Mouse (Mus musculus) natural killer cell, adult 2 months (primary cell): ENCODE measurements around the gene Arrb1.

Source experiments
- DNase-seq, 2 experiments: peaks; one replicate each; pipeline ENCODE4 v3.0.0; 2022; ENCODE audit warnings: low spot score in 2 of 2

The Arrb1 gene

DNA sequence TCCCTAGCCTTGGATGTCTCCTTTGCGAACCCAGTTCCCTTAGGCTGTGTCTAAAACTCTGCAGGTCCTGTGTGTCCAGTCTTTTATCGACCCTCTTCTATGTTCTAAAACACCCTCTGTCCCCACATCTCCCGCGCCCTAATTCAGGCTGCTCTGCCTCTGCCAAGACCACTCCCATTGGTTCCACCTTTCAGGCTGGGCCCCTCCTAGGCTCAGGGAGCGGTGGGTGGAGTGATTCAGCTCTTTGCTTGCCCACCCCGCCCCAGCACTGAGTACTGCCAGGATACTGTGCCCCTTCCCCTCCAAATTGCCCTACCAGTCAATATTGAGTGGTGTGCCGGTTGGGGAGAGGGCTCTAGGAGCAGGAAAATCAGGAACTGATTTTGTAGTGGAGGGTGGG lies 92.1 kb downstream of the Arrb1 start:
- DNase-seq: no peak

DNA sequence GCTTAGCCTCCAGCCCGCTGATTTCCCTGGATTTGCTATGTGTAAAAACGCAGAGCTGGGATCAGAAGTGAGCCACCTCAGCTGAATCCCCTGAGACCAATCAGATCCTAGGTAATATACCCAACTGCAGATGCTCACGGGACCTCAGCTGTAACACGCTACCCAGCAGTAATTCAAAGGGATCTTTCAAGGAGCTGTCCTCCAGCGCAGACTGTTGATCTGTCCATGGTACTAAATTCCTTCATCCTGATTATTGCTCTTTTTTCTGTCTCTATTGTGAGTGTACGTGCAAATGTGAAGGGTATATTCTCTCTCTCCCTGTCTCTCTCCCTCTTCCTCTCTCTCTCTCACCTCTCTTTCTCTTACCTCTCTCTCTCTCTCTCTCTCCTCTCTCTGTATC lies 97.0 kb downstream of the Arrb1 start:
- DNase-seq: no peak

DNA sequence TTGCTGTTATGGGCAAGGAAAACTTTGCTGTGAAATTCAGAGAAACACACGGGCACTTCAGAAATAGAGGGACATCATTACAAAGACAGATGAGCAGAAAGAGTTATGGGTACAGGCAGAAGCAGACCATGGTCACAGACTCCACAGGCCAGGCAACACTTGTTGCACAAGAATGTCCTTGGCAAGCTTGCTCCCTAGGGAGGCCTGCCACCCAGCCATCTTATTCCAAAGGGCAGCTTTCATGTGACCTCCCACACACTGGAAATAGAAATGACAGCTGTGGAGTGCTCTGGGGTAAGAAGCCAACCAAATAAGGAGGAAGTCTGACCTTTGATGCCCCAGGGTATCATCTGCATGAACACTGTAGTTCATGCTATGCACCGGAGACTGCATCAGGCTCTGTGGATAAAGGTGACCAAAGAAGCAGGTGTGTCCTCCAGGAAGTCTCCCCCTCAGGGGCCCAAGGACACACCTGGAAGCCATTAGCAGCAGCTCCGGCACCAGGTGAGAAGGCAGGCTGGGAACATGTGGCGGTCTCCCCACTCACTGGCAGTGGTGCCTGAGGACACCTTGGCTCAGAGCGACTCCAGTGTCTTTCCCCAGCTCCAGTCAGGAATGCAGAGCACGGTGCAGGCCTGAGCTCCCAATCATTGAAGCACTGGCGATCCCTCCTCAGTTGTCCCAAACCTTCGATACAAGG lies 98.8 kb downstream of the Arrb1 start:
- DNase-seq: no peak

DNA sequence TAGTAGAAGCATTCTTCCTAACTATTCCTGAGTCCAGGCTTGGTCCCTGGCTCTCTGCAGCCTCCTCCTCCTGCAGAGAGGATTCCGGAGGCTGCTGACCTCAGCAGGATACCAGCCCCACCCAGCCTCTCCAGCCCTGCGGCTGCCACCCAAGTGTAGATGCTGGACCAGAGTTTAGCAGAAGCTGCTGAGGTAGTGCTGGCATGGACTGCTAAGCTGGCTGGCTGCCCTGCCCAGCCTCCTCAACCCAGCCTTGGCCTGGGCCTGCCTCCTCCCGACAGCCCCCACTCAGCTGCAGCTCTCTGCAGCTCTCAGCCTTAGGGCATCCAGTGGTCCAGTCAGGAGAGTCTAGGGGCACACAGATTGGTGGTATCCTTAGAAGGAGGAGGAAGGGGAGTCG lies 106.0 kb downstream of the Arrb1 start:
- DNase-seq: no peak

DNA sequence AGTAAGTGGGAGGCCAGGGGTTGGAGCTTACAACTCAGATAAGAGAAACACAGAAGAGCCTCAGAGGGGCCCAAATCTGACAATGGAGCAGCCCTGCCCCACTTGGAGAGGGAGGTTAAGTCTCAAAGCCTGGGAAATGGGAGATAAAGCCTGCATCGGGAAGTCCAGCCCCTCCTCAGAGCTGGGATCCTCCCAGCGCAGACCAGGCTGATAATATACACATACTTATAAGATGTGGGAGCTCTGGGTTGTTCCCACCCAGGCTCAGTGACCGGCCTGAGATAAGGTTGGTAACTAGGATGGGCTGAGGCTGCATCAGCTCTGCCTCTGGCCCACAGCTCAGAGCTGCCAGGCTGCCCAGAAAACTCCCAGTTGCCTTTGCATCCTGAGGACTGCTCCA lies 106.8 kb downstream of the Arrb1 start:
- no peak for DNase-seq

DNA sequence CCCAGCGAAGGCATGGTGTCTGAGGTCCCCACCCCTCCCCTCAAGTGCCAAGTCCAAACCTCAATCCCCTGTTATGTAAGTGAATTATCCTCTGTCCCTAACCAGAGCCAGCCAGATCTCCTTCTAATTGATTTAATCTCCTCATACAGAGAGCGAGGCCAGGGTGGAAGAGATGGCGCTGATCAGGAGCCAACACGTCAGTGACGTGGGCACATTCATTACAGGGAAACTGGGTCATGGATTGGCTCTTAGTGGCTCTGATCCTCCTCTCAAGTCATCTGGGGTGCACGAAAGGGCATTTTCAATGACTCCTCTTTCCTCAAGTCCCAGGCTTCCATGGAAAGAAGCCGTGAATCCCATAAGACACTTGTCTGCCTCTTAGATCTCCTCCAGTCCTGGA lies 109.4 kb downstream of the Arrb1 start:
- DNase-seq: no peak

DNA sequence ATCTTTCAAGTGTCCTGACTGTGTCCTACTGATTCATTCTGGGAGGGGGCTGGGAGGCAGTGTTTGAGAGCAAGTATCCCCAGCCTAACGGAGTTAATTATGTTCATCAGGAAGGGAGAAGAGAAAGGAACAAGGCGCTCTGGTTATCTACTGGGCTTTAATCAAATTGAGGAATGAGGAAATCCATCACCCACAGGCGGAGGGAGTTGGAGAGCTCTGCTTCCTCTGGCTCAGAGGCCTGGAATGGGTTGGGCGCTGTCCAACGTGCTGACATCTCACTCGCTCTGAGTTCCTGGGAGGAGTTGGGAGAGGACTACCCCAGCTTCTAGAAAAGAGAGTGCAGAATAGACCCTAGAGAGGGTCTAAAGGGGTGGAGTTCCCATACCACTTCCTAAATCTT lies 113.4 kb downstream of the Arrb1 start:
- DNase-seq: no peak

DNA sequence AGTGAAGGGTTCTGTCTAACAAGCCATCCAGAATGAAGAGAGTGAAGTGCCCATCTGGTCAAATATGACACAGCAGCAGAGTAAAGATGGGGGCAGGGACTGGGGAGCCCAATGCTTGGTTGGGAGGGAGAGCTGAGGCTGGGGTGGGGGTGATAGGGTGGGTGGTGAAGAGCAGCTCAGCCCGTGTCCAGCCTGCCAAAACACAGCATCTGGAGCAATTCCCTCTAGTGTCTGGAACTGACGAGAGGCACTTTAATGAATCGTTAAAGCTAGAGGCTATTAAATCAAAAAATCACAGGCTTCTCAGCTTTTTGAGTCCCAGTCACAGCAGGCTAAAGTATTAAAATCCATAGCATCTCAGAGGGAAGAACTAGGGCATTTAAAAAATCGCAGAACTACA lies 114.3 kb downstream of the Arrb1 start:
- DNase-seq: no peak

DNA sequence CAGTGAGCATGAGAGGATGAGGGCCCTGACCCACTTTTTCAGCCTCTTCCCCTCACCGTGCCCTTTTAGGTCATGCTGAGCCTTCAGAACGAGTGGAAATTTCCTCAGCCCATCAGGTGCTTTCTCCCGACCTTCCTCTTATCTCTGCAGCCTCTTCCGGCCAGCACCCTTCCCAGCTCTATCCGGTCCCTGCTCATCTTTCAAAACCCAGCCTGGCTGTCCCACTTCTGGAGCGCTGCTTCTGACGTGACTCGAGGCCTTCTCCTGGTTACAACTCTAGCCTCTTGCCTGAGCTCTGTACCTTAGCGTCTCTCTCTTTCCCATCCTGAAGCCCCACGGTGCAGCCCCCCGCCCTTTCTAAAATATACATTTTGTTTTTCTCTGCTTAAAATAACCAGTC lies 119.0 kb downstream of the Arrb1 start:
- DNase-seq: no peak
